Mouse (Mus musculus): ENCODE measurements around the gene Scimp. TPM values are rescaled to one million over a fixed set of nuclear protein-coding genes. Genes with fewer than 3 reads are reported as not detected.
"Not testable (repeated sequence)": the region's sequence is repeated elsewhere in the genome, so short reads cannot be mapped to it uniquely, and the experiment has no call there.

The Scimp gene
- total RNA-seq, 2 experiments from 2014 or later, result 0.55 to 0.64 TPM

DNA sequence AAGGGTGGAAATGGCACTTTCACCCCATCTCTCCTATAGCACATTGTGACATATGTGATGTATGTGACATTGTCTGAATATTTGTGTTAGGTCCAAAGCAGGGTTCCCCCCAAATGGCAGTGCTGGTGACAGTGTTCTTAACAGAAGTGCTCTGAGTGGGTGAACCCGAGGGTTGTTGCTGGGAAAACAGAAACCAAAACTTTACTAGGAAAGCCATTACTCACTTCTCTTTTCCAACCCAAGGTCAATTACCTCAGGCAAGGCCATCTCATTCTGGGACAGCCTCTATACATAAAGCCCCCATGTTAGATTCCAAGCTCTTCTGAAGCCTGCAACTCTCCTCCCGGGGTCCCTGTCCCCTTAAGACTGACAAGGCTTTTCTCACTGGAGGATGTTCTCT lies 26.5 kb downstream of the Scimp start:
- DNase-seq (ENCODE audit: low spot score), result no peak
- intact Hi-C loops (cut with DNase I), result no loop called here

DNA sequence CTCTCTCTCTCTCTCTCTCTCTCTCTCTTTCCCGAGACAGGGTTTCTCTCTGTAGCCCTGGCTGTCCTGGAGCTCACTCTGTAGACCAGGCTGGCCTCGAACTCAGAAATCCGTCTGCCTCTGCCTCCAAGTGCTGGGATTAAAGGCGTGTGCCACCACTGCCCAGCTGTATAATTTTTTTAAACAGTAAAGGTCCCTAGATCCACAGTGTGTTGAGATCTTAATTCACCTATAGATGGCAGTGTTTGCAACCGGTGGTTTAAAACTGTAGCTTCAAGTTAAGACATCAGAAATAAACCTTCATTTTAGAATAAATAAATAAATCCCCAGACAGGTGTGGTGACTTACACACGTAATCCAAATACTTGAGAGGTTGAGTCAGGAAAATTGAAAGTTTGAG lies 34.3 kb downstream of the Scimp start:
- intact Hi-C loops (cut with DNase I), result loop anchor here (1.0 to 5.0 kb wide), 2 partner anchors 37 to 274 kb away; no protein-coding TSS in a partner anchor

DNA sequence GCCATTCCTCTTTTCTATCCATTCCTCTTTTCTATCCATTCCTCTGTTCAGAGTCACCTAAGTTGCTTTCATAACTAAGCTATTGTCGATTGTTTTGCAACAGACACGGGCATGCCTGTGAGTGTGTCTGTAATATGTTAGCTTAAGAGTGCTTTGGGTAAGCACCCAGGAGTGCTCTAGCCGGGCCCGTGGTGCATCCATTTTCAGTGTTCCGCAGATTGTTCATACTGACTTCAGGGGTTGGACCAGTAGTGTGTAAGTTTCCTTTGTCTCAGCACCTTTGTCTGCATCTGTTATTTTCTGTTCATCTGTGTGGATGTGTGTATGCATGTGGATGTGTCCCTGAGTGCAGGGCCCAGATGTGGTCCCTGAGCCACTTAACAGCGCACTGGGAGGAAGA lies 34.8 kb downstream of the Scimp start:
- no peak for DNase-seq (ENCODE audit: low spot score)
- intact Hi-C loops (cut with DNase I), result loop anchor here (1.0 to 5.0 kb wide), 2 partner anchors 38 to 275 kb away; no protein-coding TSS in a partner anchor

More for the DNA sequence above, 34.3 kb downstream of the Scimp start:
- not testable (repeated sequence) for DNase-seq (ENCODE audit: low spot score)

DNA sequence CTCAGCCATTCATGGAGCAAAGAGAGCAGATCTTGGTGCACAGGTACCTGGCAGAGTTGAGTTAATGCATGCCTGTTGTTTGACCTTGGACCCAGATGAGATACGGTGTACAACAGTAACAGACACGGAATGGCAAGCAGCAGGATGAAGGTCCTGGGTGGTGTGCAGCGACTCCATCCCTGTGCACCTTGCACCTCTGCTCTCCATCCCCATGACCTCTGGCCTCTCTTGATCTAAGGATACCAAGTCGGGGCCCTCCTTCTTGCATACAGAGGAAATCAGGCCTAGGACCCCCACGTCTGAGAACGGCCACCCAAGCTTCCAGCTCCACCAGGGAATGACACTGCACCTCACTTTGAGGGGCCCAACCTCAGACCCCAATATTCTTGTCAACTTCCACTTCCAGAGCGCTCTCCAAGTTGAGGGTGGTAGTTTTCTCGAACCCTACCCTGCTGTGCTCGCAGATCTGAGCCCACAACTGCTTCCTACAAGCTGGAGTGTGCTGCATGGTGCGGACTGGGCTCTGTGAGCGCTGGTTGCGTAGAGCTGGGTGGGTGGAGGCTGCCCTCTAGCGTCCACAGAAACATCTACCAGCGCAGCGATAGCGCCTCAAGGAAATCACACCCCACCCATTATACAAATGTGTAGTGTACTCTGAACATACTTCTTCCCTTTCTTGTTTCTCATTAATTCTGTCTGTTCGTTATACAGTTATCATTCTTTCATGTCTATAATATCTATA lies 35.4 kb downstream of the Scimp start:
- intact Hi-C loops (cut with DNase I), result loop anchor here (5.0 kb wide), 1 partner anchor 275 kb away; no protein-coding TSS in a partner anchor
- DNase-seq (ENCODE audit: low spot score), result peak; percentile 27

DNA sequence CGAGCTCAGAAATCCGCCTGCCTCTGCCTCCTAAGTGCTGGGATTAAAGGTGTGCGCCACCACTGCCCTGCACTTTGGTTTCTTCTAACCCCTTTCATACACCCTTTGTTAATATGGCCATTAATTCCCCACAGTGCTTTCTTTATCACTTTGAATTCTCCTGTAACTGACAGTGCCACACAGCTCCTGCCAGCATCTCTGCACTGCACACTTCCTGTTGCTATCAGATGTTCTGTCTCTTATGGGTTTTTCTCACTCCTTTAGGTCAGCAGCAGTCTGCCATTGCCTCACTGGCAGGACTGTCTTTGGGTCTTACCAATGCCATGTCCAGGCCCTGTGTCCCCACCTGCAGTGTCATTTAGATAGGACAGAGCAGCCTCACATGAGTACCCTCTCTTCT lies 41.6 kb downstream of the Scimp start:
- no peak for DNase-seq (ENCODE audit: low spot score)
- intact Hi-C loops (cut with DNase I), result no loop called here

GRCm38 (mm10) chr11:70765776-70766445 lies 46.5 kb downstream of the Scimp start:
- intact Hi-C loops (cut with DNase I), result no loop called here
- no peak for DNase-seq (ENCODE audit: low spot score)

DNA sequence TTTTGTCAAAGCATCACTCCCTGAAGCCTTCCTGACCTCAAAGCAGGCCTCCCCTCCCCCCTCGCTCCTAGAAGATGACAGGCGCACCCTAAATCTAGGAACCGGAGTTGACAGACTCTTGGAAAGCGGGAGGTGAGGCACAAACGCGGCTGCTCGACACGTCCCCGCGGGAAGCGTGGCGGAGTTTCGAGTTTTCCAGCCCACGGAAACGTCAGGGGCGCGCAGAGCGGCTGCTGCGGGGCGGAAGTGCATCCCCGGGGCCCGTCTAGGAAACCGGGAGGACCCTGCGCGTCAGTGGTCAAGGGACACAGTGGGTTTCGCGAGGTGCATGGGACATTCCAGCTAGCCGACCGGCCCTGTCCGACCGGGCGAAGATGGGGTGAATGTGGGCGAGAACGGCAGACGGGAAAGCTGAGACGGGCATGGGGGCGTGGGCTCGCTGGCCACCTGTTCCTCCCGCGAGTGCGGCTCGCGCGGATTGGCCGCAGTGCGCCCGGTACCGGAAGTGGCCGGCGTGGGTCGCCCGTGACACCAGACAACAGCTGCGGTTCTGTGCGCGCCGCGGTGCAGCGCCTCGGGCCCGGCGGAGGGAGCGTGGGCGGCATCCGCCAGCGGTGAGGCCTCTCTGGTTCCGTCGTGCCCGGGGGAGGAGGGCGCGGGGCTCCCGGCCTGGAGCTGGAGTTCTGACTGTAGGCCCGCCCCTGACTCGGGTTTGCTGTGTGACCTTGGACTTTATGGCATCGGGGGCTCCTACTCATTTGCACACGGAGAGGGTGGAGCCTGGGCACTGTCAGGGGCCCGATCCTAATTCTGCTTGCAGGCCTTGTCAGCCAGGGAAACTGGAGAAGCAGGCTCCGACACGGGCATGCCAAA lies 48.2 kb downstream of the Scimp start, which contains the start of gene Zfp3:
Gene Zfp3, plus strand, starts transcription at position 274 of the 873 bp plus-strand sequence.
- DNase-seq (ENCODE audit: low spot score), result peak; percentile 65
- intact Hi-C loops (cut with DNase I), result no loop called here

GRCm38 (mm10) chr11:70763582-70763935 lies 48.8 kb downstream of the Scimp start:
- no peak for DNase-seq (ENCODE audit: low spot score)
- intact Hi-C loops (cut with DNase I), result no loop called here

GRCm38 (mm10) chr11:70762641-70763040 lies 49.7 kb downstream of the Scimp start:
- intact Hi-C loops (cut with DNase I), result no loop called here
- DNase-seq (ENCODE audit: low spot score), result no peak

- intact Hi-C loops (cut with DNase I), result not testable (repeated sequence)
These were observed 51.9 kb downstream of the Scimp start for GRCm38 (mm10) chr11:70760446-70760845.

DNA sequence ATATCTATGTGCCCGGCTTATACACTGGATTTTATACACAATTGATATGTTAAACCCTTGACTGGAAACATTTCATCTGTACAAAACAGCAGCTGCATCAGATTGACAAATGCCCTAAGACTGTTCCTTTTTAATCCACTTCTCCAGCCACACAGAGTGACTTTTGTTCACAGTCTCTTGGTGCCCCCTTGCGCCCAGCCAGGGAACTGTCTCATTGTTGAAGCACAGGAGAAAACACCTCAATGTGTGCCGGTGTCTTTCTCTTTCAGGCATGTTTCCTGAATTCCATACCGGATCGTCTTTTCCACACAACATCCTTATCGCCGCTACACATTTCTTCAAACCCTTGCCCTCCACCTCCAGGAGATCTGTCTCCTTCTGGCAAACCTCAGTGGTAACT lies 56.7 kb downstream of the Scimp start:
- intact Hi-C loops (cut with DNase I), result loop anchor here (2.0 to 5.0 kb wide), 4 partner anchors 68 to 323 kb away; partner anchors contain the start of genes Arrb2 and Camta2
- DNase-seq (ENCODE audit: low spot score), result peak; percentile 28

More at GRCm38 (mm10) chr11:70760446-70760845, 51.9 kb downstream of the Scimp start:
- DNase-seq (ENCODE audit: low spot score), result not testable (repeated sequence)

GRCm38 (mm10) chr11:70754958-70755357 lies 57.4 kb downstream of the Scimp start:
- intact Hi-C loops (cut with DNase I), result loop anchor here (2.0 to 5.0 kb wide), 4 partner anchors 68 to 323 kb away; partner anchors contain the start of genes Arrb2 and Camta2
- no peak for DNase-seq (ENCODE audit: low spot score)

DNA sequence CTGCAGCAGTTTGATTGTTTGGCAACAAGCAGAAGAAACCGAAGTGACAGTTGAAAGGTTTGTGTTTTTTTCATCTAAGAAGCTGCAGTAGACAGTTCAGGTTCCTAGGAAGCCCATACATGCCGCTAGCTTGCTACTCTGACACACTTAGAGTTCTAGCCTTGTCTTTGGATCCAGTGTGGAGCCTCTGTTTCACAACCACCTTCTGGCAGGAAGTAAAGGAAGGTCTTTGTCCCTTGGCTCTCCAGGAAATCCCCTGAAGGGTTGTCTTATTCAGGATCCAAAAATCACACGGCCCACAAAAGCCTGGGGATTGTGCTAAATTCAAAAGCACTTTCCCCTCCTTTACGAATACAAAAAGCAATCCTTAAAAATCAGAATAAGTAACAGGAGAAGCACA lies 57.9 kb downstream of the Scimp start:
- no peak for DNase-seq (ENCODE audit: low spot score)

DNA sequence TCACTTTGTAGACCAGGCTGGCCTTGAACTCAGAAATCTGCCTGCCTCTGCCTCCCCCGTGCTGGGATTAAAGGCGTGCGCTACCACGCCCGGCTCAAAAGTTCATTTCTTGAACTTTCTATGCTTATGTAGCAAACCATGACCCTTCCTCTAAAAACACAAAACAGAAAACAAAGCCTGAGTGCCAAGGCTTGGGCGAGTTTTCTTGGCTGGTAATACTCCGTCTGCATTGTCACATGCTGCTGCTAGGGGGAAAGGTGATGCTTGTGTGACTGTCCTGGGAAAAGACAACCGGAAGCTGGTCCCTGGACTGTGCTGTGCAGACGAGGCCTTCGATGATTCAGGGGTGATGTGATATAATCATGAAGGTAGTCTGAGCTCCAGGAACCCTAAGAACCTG lies 59.2 kb downstream of the Scimp start:
- intact Hi-C loops (cut with DNase I), result no loop called here
- DNase-seq (ENCODE audit: low spot score), result no peak

More for the DNA sequence above, 57.9 kb downstream of the Scimp start:
- intact Hi-C loops (cut with DNase I), result loop anchor here (2.0 kb wide), 2 partner anchors 126 to 238 kb away; no protein-coding TSS in a partner anchor

DNA sequence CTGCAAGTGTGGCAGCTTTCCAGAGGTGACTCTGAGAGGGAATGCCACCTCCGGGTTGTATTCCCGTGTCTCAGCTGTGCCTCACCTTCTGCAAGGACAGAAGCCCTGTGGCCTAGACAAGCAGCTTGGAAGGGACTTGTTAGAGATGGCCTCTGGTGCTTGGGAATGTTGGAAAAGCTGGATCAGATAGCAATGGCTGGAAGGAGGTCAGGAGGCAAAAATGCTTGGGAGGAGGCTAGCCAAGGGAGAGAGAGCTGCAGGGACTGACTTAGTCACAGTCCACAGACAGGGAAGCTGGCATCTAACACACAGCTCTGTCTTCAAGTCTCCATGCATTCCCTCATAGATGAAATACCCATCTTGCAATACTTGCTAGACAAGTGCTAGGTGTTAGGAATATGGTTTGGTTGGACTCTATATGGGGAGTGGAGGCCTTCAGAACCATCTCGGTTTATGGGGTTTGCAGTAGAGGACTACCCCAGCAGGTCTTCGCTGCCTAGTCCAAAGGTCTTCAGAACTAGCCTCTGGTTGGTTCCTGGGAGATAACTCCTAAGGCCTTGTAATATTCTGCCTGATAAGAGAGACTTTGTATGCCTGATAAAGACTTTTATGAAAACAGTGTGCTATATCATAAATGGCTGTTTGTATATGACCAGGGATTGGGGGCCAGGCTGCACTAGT lies 59.9 kb downstream of the Scimp start:
- DNase-seq (ENCODE audit: low spot score), result no peak
- intact Hi-C loops (cut with DNase I), result no loop called here

GRCm38 (mm10) chr11:70747876-70748545 lies 64.4 kb downstream of the Scimp start:
- intact Hi-C loops (cut with DNase I), result no loop called here
- no peak for DNase-seq (ENCODE audit: low spot score)

- intact Hi-C loops (cut with DNase I), result no loop called here
These were observed 66.8 kb downstream of the Scimp start for GRCm38 (mm10) chr11:70745636-70746035.

DNA sequence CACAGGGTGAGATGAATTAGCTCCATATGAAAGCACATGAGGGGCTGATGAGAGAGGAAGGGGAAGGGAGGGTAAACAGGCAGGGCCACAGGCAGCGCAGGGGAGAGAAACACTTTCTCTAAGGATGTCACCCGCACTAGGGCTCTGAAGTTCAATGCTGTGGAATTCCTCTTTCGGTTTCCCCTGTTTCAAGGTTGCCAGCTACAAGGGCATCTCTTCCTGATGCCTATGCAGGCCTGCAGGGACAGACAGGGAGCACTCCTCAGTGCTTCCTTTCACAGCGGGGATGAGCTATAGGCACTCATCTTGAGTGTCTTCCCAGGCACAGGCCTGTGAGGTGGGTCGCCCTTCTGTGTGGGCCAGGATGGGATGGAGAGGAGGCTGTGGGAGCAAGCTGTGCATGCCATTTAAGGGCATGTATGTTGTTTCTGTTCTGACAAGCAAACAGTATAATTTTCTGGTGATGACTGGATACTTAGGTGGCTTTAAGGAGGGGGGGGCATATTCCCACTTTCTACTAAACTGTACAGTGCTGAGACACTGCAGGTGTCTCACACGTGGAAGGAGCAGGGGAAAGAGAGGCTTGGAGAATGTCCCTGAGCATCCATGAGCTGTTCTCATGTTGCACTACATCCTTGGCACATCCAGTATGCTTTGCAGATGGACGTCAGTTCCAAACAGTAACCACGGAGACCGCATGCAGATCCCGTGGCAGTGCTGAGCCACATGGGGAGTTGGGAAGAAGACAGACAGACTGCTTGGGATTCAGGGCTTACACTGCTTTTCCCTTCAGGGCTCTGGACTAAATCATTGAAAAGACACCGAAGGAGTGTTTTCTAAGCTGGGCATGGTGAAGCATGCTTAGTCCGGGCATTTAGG lies 69.6 kb downstream of the Scimp start:
- no peak for DNase-seq (ENCODE audit: low spot score)
- intact Hi-C loops (cut with DNase I), result no loop called here

More at GRCm38 (mm10) chr11:70745636-70746035, 66.8 kb downstream of the Scimp start:
- DNase-seq (ENCODE audit: low spot score), result no peak

Data from heart, postnatal 25 days (tissue).